Mouse (Mus musculus): ENCODE measurements at regions not wholly inside any gene's neighbourhood (a gene's known extent, or its start where the extent isn't known, plus 50 kb on each side); places are given as distances from the start of the nearest gene placed in this dataset.
A peak's percentile ranks its signal among the peaks of the same experiment; 100 is the strongest.
"Not testable (repeated sequence)": the region's sequence is repeated elsewhere in the genome, so short reads cannot be mapped to it uniquely, and the experiment has no call there.

GRCm38 (mm10) chr12:71521936-71522335, 212.3 kb downstream of the Dact1 start:
- Histone ChIP-seq H3K27ac (replicated peaks) (no peak overlapping the region), H3K9me3 (no peaks in the 10 kb centered on the region), H3K9ac (replicated peaks) (no peak overlapping the region), H3K36me3 (no peaks in the 10 kb centered on the region), H3K4me2 (replicated peaks) (no peak overlapping the region), H3K4me3 (no peak overlapping the region), H3K4me1 (peaks cover 14% of the 10 kb centered on the region), H3K27me3 (peaks cover 3% of the 10 kb centered on the region; the same call in 1 of the 2 replicates)
- no peak for ATAC-seq (ENCODE audit: low FRiP score, low read depth)
- 87% methylated on average over 3 of the region's 3 CpGs for WGBS

GRCm38 (mm10) chr12:71522451-71522850, 212.8 kb downstream of the Dact1 start:
- Histone ChIP-seq H3K4me3 (no peak overlapping the region), H3K36me3 (no peaks in the 10 kb centered on the region), H3K9ac (replicated peaks) (no peak overlapping the region), H3K27ac (replicated peaks) (no peak overlapping the region), H3K9me3 (no peaks in the 10 kb centered on the region), H3K4me2 (replicated peaks) (no peak overlapping the region), H3K4me1 (peaks cover 14% of the 10 kb centered on the region), H3K27me3 (peaks cover 3% of the 10 kb centered on the region; the same call in 1 of the 2 replicates)
- ATAC-seq (ENCODE audit: low FRiP score, low read depth) = no peak
- 66% methylated on average over 5 of the region's 5 CpGs for WGBS

GRCm38 (mm10) chr12:71524156-71524555, 214.5 kb downstream of the Dact1 start:
- WGBS = 54% methylated on average over 6 of the region's 6 CpGs
- peaks cover 14% of the 10 kb centered on the region for H3K4me1 ChIP-seq
- H3K9me3 ChIP-seq = no peaks in the 10 kb centered on the region
- ATAC-seq (ENCODE audit: low FRiP score, low read depth) = no peak
- peaks cover 3% of the 10 kb centered on the region; the same call in 1 of the 2 replicates for H3K27me3 ChIP-seq
- H3K27ac ChIP-seq (replicated peaks) = no peak overlapping the region
- H3K4me2 ChIP-seq (replicated peaks) = no peak overlapping the region
- no peaks in the 10 kb centered on the region for H3K36me3 ChIP-seq
- no peak overlapping the region for H3K4me3 ChIP-seq
- no peak overlapping the region for H3K9ac ChIP-seq (replicated peaks)

GRCm38 (mm10) chr12:71525255-71525927, 215.7 kb downstream of the Dact1 start:
- H3K4me2 ChIP-seq (replicated peaks) = no peak overlapping the region
- no peak overlapping the region for H3K4me3 ChIP-seq
- WGBS = 20% methylated on average over 10 of the region's 10 CpGs
- H3K4me1 ChIP-seq = peaks cover 14% of the 10 kb centered on the region
- H3K27me3 ChIP-seq = peaks cover 6% of the 10 kb centered on the region; the same call in 1 of the 2 replicates
- H3K9ac ChIP-seq (replicated peaks) = no peak overlapping the region
- H3K27ac ChIP-seq (replicated peaks) = no peak overlapping the region
- peak; percentile 81 for ATAC-seq (ENCODE audit: low FRiP score, low read depth)
- no peaks in the 10 kb centered on the region for H3K36me3 ChIP-seq
- no peaks in the 10 kb centered on the region for H3K9me3 ChIP-seq

- Histone ChIP-seq H3K4me3 (no peak overlapping the region), H3K36me3 (no peaks in the 10 kb centered on the region), H3K4me1 (peaks cover 14% of the 10 kb centered on the region), H3K4me2 (replicated peaks) (no peak overlapping the region), H3K27me3 (peaks cover 10% of the 10 kb centered on the region; the same call in 1 of the 2 replicates), H3K9me3 (no peaks in the 10 kb centered on the region), H3K9ac (replicated peaks) (no peak overlapping the region), H3K27ac (replicated peaks) (no peak overlapping the region)
- no peak for ATAC-seq (ENCODE audit: low FRiP score, low read depth)
- 83% methylated on average over 7 of the region's 7 CpGs for WGBS
These were observed 216.9 kb downstream of the Dact1 start for GRCm38 (mm10) chr12:71526623-71527022.

- Histone ChIP-seq H3K4me1 (peaks cover 28% of the 10 kb centered on the region), H3K4me3 (no peak overlapping the region), H3K9me3 (no peaks in the 10 kb centered on the region), H3K27ac (replicated peaks) (peak overlapping the region; percentile 82), H3K9ac (replicated peaks) (no peak overlapping the region), H3K4me2 (replicated peaks) (no peak overlapping the region; the same call in 1 of the 2 replicates), H3K27me3 (peaks cover 10% of the 10 kb centered on the region), H3K36me3 (no peaks in the 10 kb centered on the region)
- WGBS = 80% methylated on average over 3 of the region's 3 CpGs
- ATAC-seq (ENCODE audit: low FRiP score, low read depth) = 0 out of 2 replicates have a peak, but pooled peaks have one; percentile 31
These were observed 222.5 kb downstream of the Dact1 start for GRCm38 (mm10) chr12:71532161-71532560.

- peak; percentile 91 for ATAC-seq (ENCODE audit: low FRiP score, low read depth)
- Histone ChIP-seq H3K9me3 (no peaks in the 10 kb centered on the region), H3K27ac (replicated peaks) (peak overlapping the region; percentile 82), H3K9ac (replicated peaks) (no peak overlapping the region), H3K4me1 (peaks cover 28% of the 10 kb centered on the region), H3K4me3 (no peak overlapping the region), H3K36me3 (no peaks in the 10 kb centered on the region), H3K27me3 (peaks cover 15% of the 10 kb centered on the region), H3K4me2 (replicated peaks) (peak overlapping the region; percentile 25)
- WGBS = 32% methylated on average over 22 of the region's 22 CpGs
These were observed 223.2 kb downstream of the Dact1 start for GRCm38 (mm10) chr12:71532708-71533450.

GRCm38 (mm10) chr12:71533701-71534100, 224.0 kb downstream of the Dact1 start:
- H3K4me2 ChIP-seq (replicated peaks) = no peak overlapping the region
- peak overlapping the region; percentile 82 for H3K27ac ChIP-seq (replicated peaks)
- 88% methylated on average over 9 of the region's 9 CpGs for WGBS

GRCm38 (mm10) chr12:71534199-71534598, 224.5 kb downstream of the Dact1 start:
- 74% methylated on average over 4 of the region's 4 CpGs for WGBS
- Histone ChIP-seq H3K27ac (replicated peaks) (peak overlapping the region; percentile 82), H3K9ac (replicated peaks) (no peak overlapping the region), H3K36me3 (no peaks in the 10 kb centered on the region), H3K4me1 (peaks cover 28% of the 10 kb centered on the region), H3K27me3 (peaks cover 15% of the 10 kb centered on the region), H3K4me2 (replicated peaks) (no peak overlapping the region), H3K9me3 (no peaks in the 10 kb centered on the region), H3K4me3 (no peak overlapping the region)
- ATAC-seq (ENCODE audit: low FRiP score, low read depth) = peak; percentile 24; the same call in 1 of the 2 replicates

More at GRCm38 (mm10) chr12:71533701-71534100, 224.0 kb downstream of the Dact1 start:
- H3K36me3 ChIP-seq = no peaks in the 10 kb centered on the region
- ATAC-seq (ENCODE audit: low FRiP score, low read depth) = no peak
- H3K27me3 ChIP-seq = peaks cover 15% of the 10 kb centered on the region
- H3K4me1 ChIP-seq = peaks cover 28% of the 10 kb centered on the region
- no peak overlapping the region for H3K4me3 ChIP-seq
- no peak overlapping the region for H3K9ac ChIP-seq (replicated peaks)
- H3K9me3 ChIP-seq = no peaks in the 10 kb centered on the region

- Histone ChIP-seq H3K27me3 (peaks cover 14% of the 10 kb centered on the region), H3K4me3 (no peak overlapping the region), H3K36me3 (no peaks in the 10 kb centered on the region), H3K4me2 (replicated peaks) (no peak overlapping the region), H3K4me1 (peaks cover 28% of the 10 kb centered on the region), H3K27ac (replicated peaks) (no peak overlapping the region; the same call in 1 of the 2 replicates), H3K9ac (replicated peaks) (no peak overlapping the region), H3K9me3 (no peaks in the 10 kb centered on the region)
- no peak for ATAC-seq (ENCODE audit: low FRiP score, low read depth)
- 99% methylated on average over 6 of the region's 6 CpGs for WGBS
These were observed 225.6 kb downstream of the Dact1 start for GRCm38 (mm10) chr12:71535251-71535650.

- not testable (repeated sequence) for H3K9me3 ChIP-seq; H3K27me3 ChIP-seq; H3K36me3 ChIP-seq; ATAC-seq (ENCODE audit: low FRiP score, low read depth); H3K4me3 ChIP-seq; H3K27ac ChIP-seq (replicated peaks); H3K4me2 ChIP-seq (replicated peaks); H3K9ac ChIP-seq (replicated peaks)
- 79% methylated on average over 3 of the region's 3 CpGs for WGBS
- H3K4me1 ChIP-seq = peaks cover 28% of the 10 kb centered on the region
These were observed 226.1 kb downstream of the Dact1 start for GRCm38 (mm10) chr12:71535831-71536230.

GRCm38 (mm10) chr12:71538691-71539090, 229.0 kb downstream of the Dact1 start:
- no peak for ATAC-seq (ENCODE audit: low FRiP score, low read depth)
- H3K4me1 ChIP-seq = peaks cover 12% of the 10 kb centered on the region; the same call in 1 of the 2 replicates
- no peaks in the 10 kb centered on the region for H3K36me3 ChIP-seq
- no peak overlapping the region for H3K9ac ChIP-seq (replicated peaks)
- peaks cover 8% of the 10 kb centered on the region for H3K27me3 ChIP-seq
- H3K9me3 ChIP-seq = no peaks in the 10 kb centered on the region
- H3K4me2 ChIP-seq (replicated peaks) = no peak overlapping the region
- no peak overlapping the region for H3K27ac ChIP-seq (replicated peaks)
- 89% methylated on average over 7 of the region's 7 CpGs for WGBS
- no peak overlapping the region for H3K4me3 ChIP-seq
